Mouse (Mus musculus): Measurements from ENCODE around the gene Echs1.
"Not testable (repeated sequence)": the region's sequence is repeated elsewhere in the genome, so short reads cannot be mapped to it uniquely, and the experiment has no call there.

Echs1 gene

GRCm38 (mm10) chr7:140116329-140117054, at the start of gene Echs1:
Gene Echs1, minus strand, starts transcription at chr7:140116476.
- in situ Hi-C loops (cut with MboI; ENCODE audit: low pct_unique_long_range_greater_than_20kb in 1 of 2, low sequenced_read_pairs in 2 of 2, unreplicated experiment in 1 of 2), result no loop called here

GRCm38 (mm10) chr7:140164664-140165063, 48.4 kb upstream of the Echs1 start, which contains the start of gene Olfr522:
Gene Olfr522, minus strand, starts transcription at chr7:140164764.
- in situ Hi-C loops (cut with MboI; ENCODE audit: low pct_unique_long_range_greater_than_20kb in 1 of 2, low sequenced_read_pairs in 2 of 2, unreplicated experiment in 1 of 2), result no loop called here

- in situ Hi-C loops (cut with MboI; ENCODE audit: low pct_unique_long_range_greater_than_20kb in 1 of 2, low sequenced_read_pairs in 2 of 2, unreplicated experiment in 1 of 2), result no loop called here
Measured at GRCm38 (mm10) chr7:140160363-140160762, 44.1 kb upstream of the Echs1 start.

DNA sequence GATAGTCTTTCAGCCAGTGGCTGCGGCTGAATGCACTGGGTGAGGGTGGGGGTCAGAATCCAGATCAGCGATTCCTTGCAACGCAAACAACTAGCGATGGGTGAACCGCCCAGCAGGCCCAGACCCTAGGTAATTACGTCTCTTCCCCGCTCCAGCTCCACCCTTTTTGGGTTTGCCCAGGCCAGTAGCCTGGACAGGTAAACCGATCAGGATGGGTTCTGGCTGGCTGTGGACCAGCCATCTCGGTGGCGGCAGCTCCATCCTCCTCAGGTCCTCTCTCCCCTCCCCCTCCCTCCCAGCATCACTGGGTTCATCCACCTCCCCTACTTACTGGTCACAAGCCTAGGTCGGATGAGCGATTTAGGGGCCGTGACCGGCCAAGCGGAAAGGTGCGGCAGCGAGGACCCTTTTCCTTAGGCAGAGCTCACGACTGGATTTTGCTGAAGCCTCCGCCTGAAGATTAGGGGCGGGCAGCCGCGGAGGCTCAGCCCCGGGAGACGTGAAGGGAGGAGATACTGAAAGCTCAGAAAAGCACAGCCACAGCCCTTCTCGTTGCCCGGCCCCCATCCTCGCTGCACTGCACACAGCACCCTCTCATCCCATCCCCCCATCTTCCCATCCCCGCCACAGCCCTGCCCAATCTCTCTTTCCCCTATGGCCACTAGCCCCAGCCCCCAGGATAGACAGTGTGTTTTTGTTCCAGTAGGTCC, 38.1 kb upstream of the Echs1 start, which contains the start of gene Sprn:
Sprn (minus strand) TSS at position 660 of the 710 bp plus-strand sequence.
- in situ Hi-C loops (cut with MboI; ENCODE audit: low pct_unique_long_range_greater_than_20kb in 1 of 2, low sequenced_read_pairs in 2 of 2, unreplicated experiment in 1 of 2), result no loop called here

- in situ Hi-C loops (cut with MboI; ENCODE audit: low pct_unique_long_range_greater_than_20kb in 1 of 2, low sequenced_read_pairs in 2 of 2, unreplicated experiment in 1 of 2), result no loop called here
Measured at GRCm38 (mm10) chr7:140153829-140154217, 37.5 kb upstream of the Echs1 start.

- in situ Hi-C loops (cut with MboI; ENCODE audit: low pct_unique_long_range_greater_than_20kb in 1 of 2, low sequenced_read_pairs in 2 of 2, unreplicated experiment in 1 of 2), result no loop called here
Measured at GRCm38 (mm10) chr7:140153383-140153782, 37.1 kb upstream of the Echs1 start.

DNA sequence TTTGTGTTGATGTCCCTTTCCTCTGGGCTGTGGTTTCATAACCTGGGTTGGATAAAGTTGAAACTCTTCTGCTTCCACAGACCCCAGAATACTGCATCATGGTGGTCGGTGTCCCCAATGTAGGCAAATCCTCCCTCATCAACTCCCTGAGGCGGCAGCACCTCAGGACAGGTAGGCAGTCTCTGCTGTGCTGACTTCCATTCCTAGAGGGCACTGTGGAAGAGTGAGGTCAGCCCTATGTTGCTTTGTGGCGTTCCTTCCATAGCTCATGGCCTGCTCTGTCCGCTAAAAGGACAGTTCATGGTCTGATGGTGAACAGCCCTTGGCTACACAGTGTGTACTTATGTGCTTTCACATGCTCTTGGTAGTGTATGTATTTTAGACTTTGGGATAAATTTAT, 28.3 kb upstream of the Echs1 start:
- in situ Hi-C loops (cut with MboI; ENCODE audit: low pct_unique_long_range_greater_than_20kb in 1 of 2, low sequenced_read_pairs in 2 of 2, unreplicated experiment in 1 of 2), result no loop called here

- in situ Hi-C loops (cut with MboI; ENCODE audit: low pct_unique_long_range_greater_than_20kb in 1 of 2, low sequenced_read_pairs in 2 of 2, unreplicated experiment in 1 of 2), result no loop called here
Measured at GRCm38 (mm10) chr7:140141350-140141749, 25.1 kb upstream of the Echs1 start.

- in situ Hi-C loops (cut with MboI; ENCODE audit: low pct_unique_long_range_greater_than_20kb in 1 of 2, low sequenced_read_pairs in 2 of 2, unreplicated experiment in 1 of 2), result no loop called here
Measured at GRCm38 (mm10) chr7:140138021-140138310, 21.7 kb upstream of the Echs1 start.

GRCm38 (mm10) chr7:140137135-140138020, 21.1 kb upstream of the Echs1 start, which contains the start of gene Mtg1:
Gene Mtg1, plus strand, starts transcription at chr7:140137564.
- in situ Hi-C loops (cut with MboI; ENCODE audit: low pct_unique_long_range_greater_than_20kb in 1 of 2, low sequenced_read_pairs in 2 of 2, unreplicated experiment in 1 of 2), result no loop called here

DNA sequence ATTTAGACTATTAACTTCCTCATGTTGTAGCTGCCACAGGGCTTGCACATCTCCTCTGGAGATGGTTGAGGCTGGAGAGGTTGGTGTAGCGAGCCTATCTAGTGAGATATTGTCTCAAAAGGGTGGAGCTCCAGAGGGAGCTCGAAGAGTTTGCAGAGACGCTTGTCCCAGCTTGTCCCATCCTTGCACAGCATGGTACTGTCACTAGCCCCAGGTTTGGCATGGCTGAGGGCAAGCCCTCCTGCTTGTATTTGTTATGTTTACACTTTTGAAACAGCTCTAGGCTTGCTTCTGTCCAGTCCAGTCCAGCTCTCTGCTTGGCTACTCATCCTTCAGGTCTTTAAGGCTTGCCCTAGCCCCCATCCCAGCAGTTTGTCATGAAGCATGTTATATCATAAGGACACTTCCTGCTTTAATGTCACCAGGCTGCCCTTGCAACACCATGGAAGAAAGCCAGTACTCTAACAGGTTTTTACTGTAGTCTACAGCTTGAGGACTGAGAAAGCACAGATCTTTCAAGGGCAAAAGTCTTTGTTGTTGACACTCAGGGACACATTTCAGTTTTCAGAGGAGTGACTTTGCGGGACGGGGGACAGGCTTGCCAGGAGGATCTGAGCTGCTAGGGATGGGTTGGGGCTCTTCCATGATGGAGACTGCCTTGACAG, 19.0 kb upstream of the Echs1 start:
- in situ Hi-C loops (cut with MboI; ENCODE audit: low pct_unique_long_range_greater_than_20kb in 1 of 2, low sequenced_read_pairs in 2 of 2, unreplicated experiment in 1 of 2), result no loop called here

DNA sequence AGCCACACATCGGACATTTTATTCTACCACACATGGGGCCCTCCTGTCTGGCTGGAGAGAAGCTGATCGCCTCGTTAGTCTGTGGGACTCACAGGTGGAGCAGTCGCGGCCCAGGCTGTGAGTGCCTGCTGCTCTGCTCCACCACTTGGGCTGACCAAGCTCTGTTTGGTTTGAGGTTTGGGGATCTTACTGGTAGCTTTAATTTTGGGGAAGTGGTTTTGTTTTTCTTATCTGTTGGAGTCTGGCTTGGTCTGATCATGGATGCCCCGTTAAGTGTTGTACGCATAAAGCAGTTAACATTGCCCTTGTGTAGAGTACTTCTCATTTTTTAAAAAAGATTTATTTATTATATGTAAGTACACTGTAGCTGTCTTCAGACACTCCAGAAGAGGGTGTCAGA, 17.8 kb upstream of the Echs1 start:
- in situ Hi-C loops (cut with MboI; ENCODE audit: low pct_unique_long_range_greater_than_20kb in 1 of 2, low sequenced_read_pairs in 2 of 2, unreplicated experiment in 1 of 2), result not testable (repeated sequence)

DNA sequence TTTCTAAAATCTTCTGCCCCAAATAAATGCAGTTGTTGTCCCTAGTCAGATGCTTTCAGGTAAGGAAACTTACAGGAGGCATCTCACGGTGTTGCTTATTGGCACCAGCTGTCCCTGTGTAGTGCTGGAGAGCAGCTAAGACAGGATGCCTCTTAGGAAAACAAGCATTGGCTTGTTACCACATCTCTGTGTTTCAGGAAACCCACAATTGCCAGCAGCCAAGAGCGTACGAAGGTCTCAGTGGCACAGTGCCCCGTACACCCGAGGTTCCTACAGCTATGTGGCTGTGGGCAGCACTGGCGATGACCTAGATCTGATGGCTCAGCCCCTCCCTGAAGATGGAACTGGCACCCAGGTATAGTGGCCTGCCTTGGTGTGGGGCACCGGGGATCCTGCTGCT, 15.9 kb upstream of the Echs1 start:
- in situ Hi-C loops (cut with MboI; ENCODE audit: low pct_unique_long_range_greater_than_20kb in 1 of 2, low sequenced_read_pairs in 2 of 2, unreplicated experiment in 1 of 2), result not testable (repeated sequence)

GRCm38 (mm10) chr7:140127911-140128310, 11.6 kb upstream of the Echs1 start:
- in situ Hi-C loops (cut with MboI; ENCODE audit: low pct_unique_long_range_greater_than_20kb in 1 of 2, low sequenced_read_pairs in 2 of 2, unreplicated experiment in 1 of 2), result no loop called here

DNA sequence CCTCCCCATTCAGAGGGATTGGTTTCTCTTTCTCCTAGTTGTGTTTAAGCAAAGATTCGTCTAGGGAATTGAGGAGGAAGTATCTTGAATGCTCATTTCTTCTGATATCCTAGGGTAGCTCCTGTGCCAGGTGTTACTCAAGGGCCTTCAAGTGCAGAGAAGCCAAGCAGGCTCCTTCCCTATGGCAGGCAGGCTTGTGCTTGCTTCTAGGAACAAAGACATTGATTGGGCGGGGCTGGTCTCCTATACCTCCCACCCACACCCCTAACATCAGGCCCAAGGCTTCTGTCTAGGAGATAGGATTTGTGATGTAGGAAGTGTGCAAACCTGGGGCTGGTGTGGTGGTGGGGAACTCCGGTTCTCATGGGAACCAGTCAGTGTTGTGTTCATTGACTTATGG, 10.7 kb upstream of the Echs1 start:
- in situ Hi-C loops (cut with MboI; ENCODE audit: low pct_unique_long_range_greater_than_20kb in 1 of 2, low sequenced_read_pairs in 2 of 2, unreplicated experiment in 1 of 2), result no loop called here

- in situ Hi-C loops (cut with MboI; ENCODE audit: low pct_unique_long_range_greater_than_20kb in 1 of 2, low sequenced_read_pairs in 2 of 2, unreplicated experiment in 1 of 2), result no loop called here
Measured at GRCm38 (mm10) chr7:140126022-140126350, 9.7 kb upstream of the Echs1 start.

- in situ Hi-C loops (cut with MboI; ENCODE audit: low pct_unique_long_range_greater_than_20kb in 1 of 2, low sequenced_read_pairs in 2 of 2, unreplicated experiment in 1 of 2), result no loop called here
Measured at GRCm38 (mm10) chr7:140125278-140126021, 9.2 kb upstream of the Echs1 start.

DNA sequence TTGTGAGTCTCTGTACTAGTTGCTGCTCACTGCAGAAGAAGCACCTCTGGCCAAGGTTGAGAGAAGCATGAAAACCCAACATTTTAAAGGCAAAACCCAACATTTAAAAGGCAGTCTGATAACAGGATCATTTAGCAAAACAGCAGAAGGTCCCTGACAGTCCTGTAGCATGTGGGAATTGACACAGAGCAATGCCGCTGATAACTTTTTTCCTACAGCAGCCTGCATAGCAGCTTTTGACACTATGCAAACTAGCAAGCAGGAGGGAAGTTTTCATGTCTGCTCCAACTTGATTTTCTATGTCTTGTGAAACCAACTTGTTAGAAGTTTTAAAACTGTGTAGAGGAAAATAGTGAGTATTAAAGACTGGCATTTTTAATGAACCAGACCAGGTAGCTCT, 8.1 kb upstream of the Echs1 start:
- in situ Hi-C loops (cut with MboI; ENCODE audit: low pct_unique_long_range_greater_than_20kb in 1 of 2, low sequenced_read_pairs in 2 of 2, unreplicated experiment in 1 of 2), result no loop called here
